Mouse (Mus musculus) MEL (cell line): ENCODE measurements at regions not wholly inside any gene's neighbourhood (a gene's known extent, or its start where the extent isn't known, plus 50 kb on each side); places are given as distances from the start of the nearest gene placed in this dataset.

Experiments
- DNase-seq: peaks from one replicate; pipeline ENCODE4 v3.0.0; 2011; ENCODE audit warnings: low read depth, low spot score
- H3K27ac ChIP-seq: 2 replicates; pipeline ENCODE4 v1.5.1; 2012; ENCODE audit warnings: low read depth, mild to moderate bottlenecking, control low read depth, low read length, moderate library complexity; ENCODE audit not compliant: control insufficient read depth
- H3K27me3 ChIP-seq, 2 experiments: fragments of 150-350 bp in 1 of 2; sonication (generic) in 1 of 2; 2 replicates each; pipeline ENCODE4 v1.6.1; 2012; ENCODE audit warnings: low read length in 2 of 2, mild to moderate bottlenecking in 2 of 2, improper control_type of control experiment in 1 of 2, moderate library complexity in 1 of 2; ENCODE audit not compliant: insufficient read depth in 2 of 2, control insufficient read depth in 1 of 2
- H3K36me3 ChIP-seq, 2 experiments: 2 replicates each; pipeline ENCODE4 v1.6.1; 2012 to 2014; ENCODE audit warnings: low read length in 2 of 2, improper control_type of control experiment in 1 of 2, inconsistent platforms in 1 of 2, mild to moderate bottlenecking in 1 of 2; ENCODE audit not compliant: insufficient read depth in 2 of 2, control insufficient read depth in 1 of 2
- H3K4me1 ChIP-seq, 2 experiments: fragments of 150-350 bp in 1 of 2; sonication (generic) in 1 of 2; 2 replicates each; pipeline ENCODE4 v1.6.1; 2012; ENCODE audit warnings: low read length in 2 of 2, improper control_type of control experiment in 1 of 2, mild to moderate bottlenecking in 1 of 2; ENCODE audit not compliant: insufficient read depth in 2 of 2, control insufficient read depth in 1 of 2
- H3K4me3 ChIP-seq, 2 experiments: fragments of 150-350 bp in 1 of 2; sonication (generic) in 1 of 2; 2 replicates each; pipeline ENCODE4 v1.5.1; 2012; ENCODE audit warnings: low read depth in 2 of 2, low read length in 2 of 2, mild to moderate bottlenecking in 2 of 2, moderate library complexity in 2 of 2, control low read depth in 1 of 2, improper control_type of control experiment in 1 of 2; ENCODE audit not compliant: control insufficient read depth in 1 of 2, insufficient read depth in 1 of 2
- H3K79me2 ChIP-seq: 2 replicates; pipeline ENCODE4 v1.6.1; 2012; ENCODE audit warnings: mild to moderate bottlenecking, low read length, moderate library complexity; ENCODE audit not compliant: control insufficient read depth, poor library complexity, insufficient read depth
- H3K9ac ChIP-seq: 2 replicates; pipeline ENCODE4 v1.6.1; 2012; ENCODE audit warnings: low read depth, mild to moderate bottlenecking, control low read depth, low read length, moderate library complexity; ENCODE audit not compliant: control insufficient read depth, poor library complexity, severe bottlenecking
- H3K9me3 ChIP-seq: fragments of 150-350 bp; sonication (generic); replicated peaks from 2 replicates; pipeline ENCODE4 v1.6.1; 2012; ENCODE audit warnings: mild to moderate bottlenecking, low read length, improper control_type of control experiment, moderate library complexity; ENCODE audit not compliant: insufficient read depth
- CTCF ChIP-seq, 3 experiments: IDR thresholded peaks in 2 of 3; conservative IDR thresholded peaks in 1 of 3; 2 replicates each; pipeline ENCODE4 v1.5.1; 2011 to 2012; ENCODE audit warnings: low read length in 3 of 3, low read depth in 2 of 3, mild to moderate bottlenecking in 2 of 3, improper control_type of control experiment in 1 of 3, inconsistent platforms in 1 of 3, mixed read lengths in 1 of 3, moderate library complexity in 1 of 3; ENCODE audit not compliant: control insufficient read depth in 1 of 3, insufficient read depth in 1 of 3, poor library complexity in 1 of 3, severe bottlenecking in 1 of 3
- GABPA ChIP-seq: IDR thresholded peaks from 2 replicates; pipeline ENCODE4 v1.6.1; 2012; ENCODE audit warnings: low read depth, mild to moderate bottlenecking, inconsistent platforms, low read length, improper control_type of control experiment, moderate library complexity
- MAFK ChIP-seq: IDR thresholded peaks from 2 replicates; pipeline ENCODE4 v1.6.1; 2011; ENCODE audit warnings: low read depth, mild to moderate bottlenecking, low read length, improper control_type of control experiment, borderline replicate concordance
- MXI1 ChIP-seq: IDR thresholded peaks from 2 replicates; pipeline ENCODE4 v1.6.1; 2011; ENCODE audit warnings: mild to moderate bottlenecking, low read depth, low read length, improper control_type of control experiment
- POLR2AphosphoS2 ChIP-seq: IDR thresholded peaks from 2 replicates; pipeline ENCODE4 v1.6.1; 2011; ENCODE audit warnings: low read length, improper control_type of control experiment
- RAD21 ChIP-seq: IDR thresholded peaks from 2 replicates; pipeline ENCODE4 v1.6.1; 2011; ENCODE audit warnings: mild to moderate bottlenecking, low read depth, low read length, improper control_type of control experiment
- RCOR1 ChIP-seq: IDR thresholded peaks from 2 replicates; pipeline ENCODE4 v1.6.1; 2012; ENCODE audit warnings: low read depth, mild to moderate bottlenecking, inconsistent platforms, low read length, improper control_type of control experiment
- SMC3 ChIP-seq: IDR thresholded peaks from 2 replicates; pipeline ENCODE4 v1.6.1; 2011; ENCODE audit warnings: low read depth, low read length, improper control_type of control experiment
- ZC3H11A ChIP-seq: IDR thresholded peaks from 2 replicates; pipeline ENCODE4 v1.6.1; 2012; ENCODE audit warnings: low read depth, mild to moderate bottlenecking, inconsistent platforms, low read length, improper control_type of control experiment
- ZKSCAN1 ChIP-seq: IDR thresholded peaks from 2 replicates; pipeline ENCODE4 v1.6.1; 2012; ENCODE audit warnings: low read depth, mild to moderate bottlenecking, inconsistent platforms, low read length, improper control_type of control experiment, moderate library complexity

- no peaks in the 10 kb centered on the region for H3K9me3 ChIP-seq
- TF ChIP-seq ZKSCAN1 = no peak
- no peak for TF ChIP-seq SMC3
- TF ChIP-seq, all 39 proteins: peak for 0
- Histone ChIP-seq H3K9ac (no peak overlapping the region), H3K27me3 (peaks cover 0 to 3% of the 10 kb centered on the region in 2 experiments; a peak in 2 of 4 replicates), H3K36me3 (no peaks in the 10 kb centered on the region), H3K27ac (no peak overlapping the region), H3K4me3 (peak overlapping the region; percentile 8 to 11; a peak in 1 of 4 replicates), H3K79me2 (no peaks in the 10 kb centered on the region), H3K4me1 (no peaks in the 10 kb centered on the region)
- DNase-seq = peak; percentile 18
Measured at GRCm38 (mm10) chr2:8660544-8660943, 1151.2 kb upstream of the Celf2 start.

- Histone ChIP-seq H3K36me3 (no peaks in the 10 kb centered on the region), H3K4me1 (no peaks in the 10 kb centered on the region), H3K27ac (no peak overlapping the region), H3K4me3 (no peak overlapping the region), H3K79me2 (no peaks in the 10 kb centered on the region), H3K9me3 (no peaks in the 10 kb centered on the region), H3K27me3 (no peaks in the 10 kb centered on the region; a peak in 1 of 4 replicates), H3K9ac (no peak overlapping the region)
- peak; percentile 64 for DNase-seq
- TF ChIP-seq POLR2AphosphoS2 (no peak), SMC3 (peak; percentile 52), MXI1 (no peak), RCOR1 (no peak), GABPA (no peak), RAD21 (peak; percentile 76), CTCF (IDR thresholded peaks at IDR 0.05 in 2 of 3, conservative IDR thresholded peaks at IDR 0.05 in 1 of 3; ENCODE audit: control insufficient read depth in 1 of 3, insufficient read depth in 1 of 3, low read depth in 2 of 3, low read length in 3 of 3, poor library complexity in 1 of 3, severe bottlenecking in 1 of 3) (peak; percentile 36 to 72 (median 46); a peak in 5 of 6 replicates), ZC3H11A (peak; percentile 21; the same call in 1 of the 2 replicates)
Measured at GRCm38 (mm10) chr2:8673751-8674378, 1164.5 kb upstream of the Celf2 start.

- DNase-seq = peak; percentile 35
- TF ChIP-seq CTCF (IDR thresholded peaks at IDR 0.05 in 2 of 3, conservative IDR thresholded peaks at IDR 0.05 in 1 of 3; ENCODE audit: control insufficient read depth in 1 of 3, insufficient read depth in 1 of 3, low read depth in 2 of 3, low read length in 3 of 3, poor library complexity in 1 of 3, severe bottlenecking in 1 of 3) = peak in 1 of 3 experiments; percentile 61; a peak in 2 of 6 replicates
- TF ChIP-seq ZC3H11A = peak; percentile 35; the same call in 1 of the 2 replicates
- peak; percentile 66 for TF ChIP-seq RAD21
- no peak for TF ChIP-seq MAFK
- TF ChIP-seq SMC3 = peak; percentile 52
- no peak for TF ChIP-seq GABPA
- H3K9me3 ChIP-seq = no peaks in the 10 kb centered on the region
- no peak overlapping the region for H3K27ac ChIP-seq
- H3K79me2 ChIP-seq = no peaks in the 10 kb centered on the region
- no peaks in the 10 kb centered on the region for H3K36me3 ChIP-seq
- H3K27me3 ChIP-seq = no peaks in the 10 kb centered on the region; a peak in 2 of 4 replicates
- H3K4me3 ChIP-seq = no peak overlapping the region
- no peak overlapping the region for H3K9ac ChIP-seq
- no peaks in the 10 kb centered on the region for H3K4me1 ChIP-seq
Measured at GRCm38 (mm10) chr2:8675537-8675936, 1166.2 kb upstream of the Celf2 start.
